Mouse (Mus musculus): ENCODE results near the gene Sufu.

Gene Sufu

DNA sequence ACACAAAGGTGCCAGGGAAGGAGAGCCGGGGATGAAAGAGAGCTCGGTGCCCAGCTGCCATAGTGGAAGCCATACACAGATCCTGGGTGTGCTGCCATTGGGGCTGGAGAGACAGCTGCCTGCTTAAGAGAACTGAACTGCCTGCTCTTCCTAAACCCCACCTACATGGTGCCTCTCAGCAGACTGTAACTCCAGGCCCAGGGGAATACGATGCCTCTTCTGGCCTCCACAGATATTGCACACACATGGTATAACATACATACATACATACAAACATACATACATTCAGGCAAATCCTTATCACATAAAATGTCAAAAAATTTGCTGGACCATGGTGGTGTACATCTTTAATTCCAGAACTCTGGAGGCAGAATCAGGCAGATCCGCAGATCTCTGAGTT, 66.8 kb downstream of the Sufu start:
- no peak for DNase-seq (ENCODE audit: low read depth, low spot score)

DNA sequence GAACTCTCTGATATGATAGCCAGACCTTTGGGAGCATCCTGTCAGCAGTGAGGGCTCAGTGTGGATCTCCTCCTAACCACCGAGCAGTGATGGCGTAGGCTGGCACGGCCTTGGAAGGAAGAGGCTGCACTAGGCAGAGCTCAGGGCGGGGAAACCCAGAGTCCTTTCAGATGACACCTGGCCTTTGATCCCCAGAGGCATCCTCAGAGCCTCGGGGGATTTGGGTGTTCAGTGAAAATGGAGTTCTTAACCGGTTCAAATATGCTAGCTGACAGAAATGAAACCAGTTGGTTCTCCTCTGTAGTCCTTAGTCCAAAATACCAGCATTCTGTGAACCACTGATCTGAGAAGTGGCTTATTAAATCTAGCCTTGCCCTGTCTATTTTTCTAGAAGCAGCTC, 69.5 kb downstream of the Sufu start:
- DNase-seq (ENCODE audit: low read depth, low spot score) = no peak

DNA sequence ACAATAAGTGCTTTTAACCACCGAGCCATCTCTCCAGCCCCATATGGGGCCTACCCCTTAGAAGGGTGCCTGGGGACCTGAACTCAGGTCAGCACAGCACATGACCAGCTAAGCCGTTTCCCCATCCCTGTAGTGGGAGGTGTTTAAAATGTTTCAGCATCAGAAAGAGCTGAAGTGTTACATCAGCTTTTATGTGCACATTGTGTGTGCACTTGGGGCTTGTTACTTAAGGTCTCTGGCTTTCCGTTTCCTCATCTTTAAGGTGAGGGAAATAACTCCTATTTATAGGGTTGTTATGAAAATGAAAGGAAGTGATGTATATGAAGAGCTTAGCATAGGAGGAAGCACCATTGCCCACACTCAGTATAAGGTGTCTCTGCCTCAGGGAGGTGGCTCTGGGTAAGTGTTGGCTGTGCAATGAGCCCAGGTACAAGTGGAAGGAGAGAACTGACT, 70.4 kb downstream of the Sufu start:
- no peak for DNase-seq (ENCODE audit: low read depth, low spot score)

DNA sequence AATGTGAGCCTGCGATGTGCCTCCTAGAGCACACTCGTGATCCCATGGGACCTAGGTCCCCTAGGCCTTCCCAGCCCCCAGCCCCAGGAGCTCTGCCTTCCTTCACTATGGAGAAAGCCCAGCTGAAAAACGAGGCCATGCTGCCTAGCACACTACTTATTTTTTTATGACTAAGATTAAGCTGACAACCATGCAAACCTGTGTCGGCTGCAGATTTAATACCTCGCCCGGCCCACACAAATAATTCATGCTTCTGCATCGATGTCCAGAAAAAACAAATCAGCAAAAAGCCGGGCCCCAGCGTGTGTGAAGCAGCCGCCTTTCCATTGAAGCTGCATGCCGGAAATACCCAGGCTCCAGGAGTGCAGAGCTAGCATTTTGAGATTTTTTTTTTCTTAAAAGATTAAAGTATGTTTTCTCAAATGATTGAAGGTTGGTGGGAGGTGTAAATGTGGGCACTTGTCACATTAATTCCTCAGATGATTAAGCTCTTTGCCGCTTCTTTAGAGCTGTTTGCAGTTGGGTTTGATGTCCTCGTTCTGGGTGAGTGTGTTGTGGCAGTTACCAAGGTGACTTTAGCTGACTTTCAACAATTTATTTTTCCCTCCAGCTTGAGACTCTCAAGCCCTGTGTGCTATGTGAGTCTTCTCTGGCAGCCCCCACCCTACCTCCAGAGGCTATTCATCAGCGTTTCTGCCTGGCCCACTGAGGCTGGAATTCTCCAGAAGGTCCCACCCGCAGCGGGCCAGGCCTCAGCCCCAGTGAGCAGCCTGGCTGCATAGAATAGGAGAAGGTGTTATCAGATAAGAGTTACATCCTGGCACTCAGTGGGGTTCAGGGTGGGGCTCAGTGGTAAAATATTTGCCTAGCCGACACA, 73.9 kb downstream of the Sufu start:
- no peak for DNase-seq (ENCODE audit: low read depth, low spot score)

DNA sequence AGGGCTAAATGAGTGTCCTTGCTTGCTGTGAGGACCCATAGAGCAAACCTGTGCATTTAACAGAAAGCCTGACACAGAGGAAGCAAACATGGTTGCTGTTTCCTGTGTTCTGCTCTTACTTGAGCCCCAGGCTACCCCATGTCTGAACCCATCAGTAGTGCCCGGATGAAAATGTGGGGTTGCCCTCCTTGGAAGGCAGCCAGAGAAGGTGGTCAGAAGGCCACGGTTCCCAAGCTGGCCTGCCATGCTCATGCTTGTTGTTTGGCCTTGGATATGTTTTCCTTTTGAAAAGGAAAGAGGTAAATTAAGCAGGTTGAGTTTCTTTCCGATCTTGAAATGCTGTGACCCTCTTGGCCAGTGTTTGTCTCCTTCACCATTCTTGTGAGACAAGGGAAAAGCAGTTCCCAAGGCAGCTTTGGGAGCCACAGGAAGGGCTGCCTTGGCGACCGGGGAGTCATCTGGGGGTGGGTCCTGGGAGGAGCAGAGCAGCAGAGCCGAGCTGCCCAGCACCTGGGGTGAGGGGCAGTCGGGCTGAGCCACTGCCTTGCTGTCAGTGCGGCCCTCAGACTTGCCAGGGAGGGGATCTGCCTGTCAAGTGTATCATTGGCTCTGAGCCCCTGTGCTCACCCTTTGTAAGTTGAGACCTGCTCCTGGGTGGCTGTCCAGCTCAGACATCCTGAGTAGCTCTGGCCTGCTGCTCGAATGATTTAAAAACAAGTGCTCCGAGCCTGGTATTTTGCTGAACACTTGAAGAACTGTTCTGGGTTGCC, 74.8 kb downstream of the Sufu start:
- no peak for DNase-seq (ENCODE audit: low read depth, low spot score)

DNA sequence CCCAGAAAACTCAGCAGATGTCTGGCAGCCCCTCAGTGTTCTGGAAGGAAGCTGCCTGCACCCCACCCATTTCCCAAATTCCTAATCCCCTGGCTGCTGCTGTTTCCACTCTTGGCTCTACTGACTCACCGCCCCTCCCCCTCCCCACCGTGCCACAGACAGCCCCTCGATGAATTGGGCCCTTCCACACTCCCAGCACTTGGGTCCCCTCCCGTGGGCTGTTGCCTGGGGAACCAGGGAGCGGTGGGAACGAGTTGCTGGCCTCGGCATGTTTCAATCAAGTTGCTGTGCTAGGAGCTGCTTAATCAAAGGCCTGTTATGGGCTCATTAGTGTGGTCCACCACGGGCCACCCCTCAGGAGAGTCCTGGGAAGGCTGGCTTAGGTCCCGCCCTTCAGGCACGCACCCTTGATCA, 80.7 kb downstream of the Sufu start:
- DNase-seq (ENCODE audit: low read depth, low spot score) = no peak

DNA sequence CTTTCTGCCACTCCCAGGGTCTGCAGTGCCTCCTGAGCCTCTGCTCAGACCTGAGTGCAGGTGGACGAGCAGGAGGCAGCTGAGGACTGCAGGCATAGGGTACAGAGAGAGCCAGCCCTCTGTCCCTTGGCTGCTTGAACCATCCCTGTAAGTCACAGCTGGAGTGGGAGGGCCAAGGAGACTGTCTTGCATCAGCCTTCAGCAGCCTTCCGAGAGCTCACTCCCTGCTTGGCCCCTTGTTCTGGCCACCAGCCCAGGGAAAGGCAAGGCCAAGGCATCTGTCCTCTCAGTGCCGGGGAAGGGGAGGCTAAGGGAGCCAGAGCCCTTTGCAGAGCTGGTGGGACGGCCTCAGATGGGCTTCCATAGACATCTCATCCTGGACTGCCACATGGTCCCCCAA, 81.5 kb downstream of the Sufu start:
- no peak for DNase-seq (ENCODE audit: low read depth, low spot score)

DNA sequence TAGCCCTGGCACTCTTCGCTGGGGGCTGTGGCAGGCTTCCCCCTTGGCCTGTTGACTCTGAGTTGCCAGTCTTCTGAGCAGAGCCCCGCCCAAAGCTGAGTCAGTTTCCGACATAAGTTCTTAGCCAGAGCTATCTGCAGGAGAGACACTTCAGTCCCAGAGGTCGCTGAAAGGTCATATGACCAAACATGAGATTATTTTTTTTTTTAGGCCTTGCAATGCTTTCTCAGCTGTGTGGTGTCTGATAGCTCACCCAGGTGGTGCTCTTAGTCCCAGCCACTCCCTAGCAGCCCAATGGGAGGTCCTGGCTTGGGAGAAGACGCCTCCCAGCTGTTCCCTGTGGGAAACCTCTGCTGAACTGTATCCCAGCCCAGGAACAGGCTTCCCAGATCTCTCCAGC, 82.1 kb downstream of the Sufu start:
- no peak for DNase-seq (ENCODE audit: low read depth, low spot score)

DNA sequence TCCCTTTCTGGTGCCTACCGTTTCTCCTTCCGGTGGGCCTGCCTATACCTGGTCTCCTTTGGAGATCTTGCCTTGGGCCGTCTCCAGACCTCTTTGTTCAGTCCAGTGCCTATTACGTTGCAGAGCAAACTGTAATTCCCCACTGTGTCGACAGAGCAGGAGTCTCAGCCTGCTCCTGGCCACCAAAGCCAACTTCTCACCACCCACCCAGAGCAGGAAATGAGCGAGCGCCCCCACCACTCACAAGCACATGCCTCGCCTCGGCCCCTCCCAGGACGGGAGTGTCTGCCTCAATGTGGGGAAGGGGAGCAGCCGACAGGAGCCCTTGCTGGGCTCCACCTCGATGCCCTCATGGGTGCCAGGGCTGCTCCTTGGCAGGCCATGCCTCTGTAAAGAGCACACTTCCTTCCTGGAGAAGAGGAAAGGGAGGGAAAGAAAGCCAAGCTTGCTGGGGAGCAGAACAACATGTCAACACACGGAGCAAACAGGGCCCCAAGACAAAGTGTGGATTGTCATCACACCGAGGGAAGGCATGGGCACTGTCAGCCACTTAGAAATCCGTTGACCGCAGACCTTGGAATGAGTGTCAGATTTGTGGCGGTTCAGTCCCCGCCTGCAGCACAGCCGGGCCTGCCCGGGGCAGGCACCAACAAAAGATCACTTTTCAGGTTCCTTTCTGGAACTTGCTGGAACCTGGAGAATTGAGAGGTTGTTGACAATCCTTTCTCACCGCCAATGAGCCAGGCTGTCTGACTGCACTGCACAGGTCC, 82.8 kb downstream of the Sufu start:
- no peak for DNase-seq (ENCODE audit: low read depth, low spot score)

DNA sequence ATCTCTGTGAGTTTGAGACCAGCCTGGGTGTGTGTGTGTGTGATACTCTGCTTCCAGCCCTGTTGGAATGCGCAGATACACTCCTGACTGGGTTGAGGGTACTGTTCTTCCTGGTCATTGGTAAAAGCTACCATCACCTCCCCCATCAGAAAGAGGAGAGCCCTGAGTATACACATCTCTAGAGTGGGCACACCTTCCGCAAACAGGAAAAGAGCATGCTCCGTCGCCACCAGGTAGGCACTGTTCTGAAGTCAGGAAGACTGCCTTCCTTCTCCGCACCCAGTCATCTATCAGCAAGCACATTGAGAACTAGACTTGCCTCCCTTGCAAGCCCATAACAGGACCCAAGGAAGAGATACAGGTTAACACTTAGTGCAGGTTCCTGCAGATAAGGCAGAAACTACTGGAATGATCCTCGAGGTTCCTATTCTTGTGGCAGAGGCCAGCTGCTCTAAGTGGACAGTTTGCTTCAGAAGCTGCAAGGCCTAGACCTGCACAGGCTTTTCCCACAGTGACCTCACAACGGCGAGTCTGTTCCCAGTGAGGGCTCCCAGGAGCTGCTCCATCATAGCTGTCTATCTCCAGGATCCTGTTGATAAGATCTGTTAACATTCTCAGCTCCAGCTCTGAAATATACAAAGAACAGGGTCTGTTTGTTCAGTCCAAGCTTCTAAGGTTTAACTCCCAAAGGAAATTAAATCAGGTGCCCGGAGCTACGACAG, 84.1 kb downstream of the Sufu start:
- DNase-seq (ENCODE audit: low read depth, low spot score) = no peak

DNA sequence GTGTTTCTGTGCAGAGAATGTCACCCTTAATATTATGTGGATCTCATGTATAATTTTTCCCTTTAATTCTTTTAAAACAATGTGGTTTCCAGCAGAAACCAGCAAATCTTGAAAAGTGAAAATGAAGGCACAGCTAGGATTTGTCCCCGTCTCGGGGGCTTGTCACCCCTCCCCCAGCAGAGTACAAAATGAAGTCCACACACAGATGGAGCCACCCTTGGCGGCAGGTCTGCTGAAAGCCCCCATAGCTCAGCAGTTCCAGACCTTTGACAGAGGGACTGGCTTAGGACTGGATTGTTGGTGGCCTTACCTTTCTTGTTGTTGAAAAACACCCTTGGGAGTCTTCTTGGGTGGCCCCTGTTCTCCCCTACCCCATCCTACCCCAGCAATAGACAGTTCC, 84.7 kb downstream of the Sufu start:
- DNase-seq (ENCODE audit: low read depth, low spot score) = no peak

DNA sequence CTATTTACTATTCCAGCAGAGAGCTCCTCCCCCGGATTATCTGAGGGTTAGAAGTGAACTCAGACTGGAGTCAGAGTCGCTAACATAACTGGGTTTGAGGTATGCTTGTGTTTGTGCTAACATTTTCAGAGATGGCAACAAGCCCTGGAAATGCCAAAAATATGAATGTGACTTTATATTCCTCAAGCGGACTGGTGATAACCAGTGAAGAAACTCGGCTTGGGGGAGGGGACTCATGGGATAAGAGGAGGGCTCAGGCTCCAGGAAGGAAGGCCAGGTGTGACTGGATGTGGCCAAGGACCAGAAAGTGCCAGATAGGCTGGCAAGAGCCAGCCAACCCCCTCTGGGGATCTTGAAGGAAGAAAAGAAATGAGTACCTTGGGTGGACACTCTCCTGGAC, 85.1 kb downstream of the Sufu start:
- no peak for DNase-seq (ENCODE audit: low read depth, low spot score)

DNA sequence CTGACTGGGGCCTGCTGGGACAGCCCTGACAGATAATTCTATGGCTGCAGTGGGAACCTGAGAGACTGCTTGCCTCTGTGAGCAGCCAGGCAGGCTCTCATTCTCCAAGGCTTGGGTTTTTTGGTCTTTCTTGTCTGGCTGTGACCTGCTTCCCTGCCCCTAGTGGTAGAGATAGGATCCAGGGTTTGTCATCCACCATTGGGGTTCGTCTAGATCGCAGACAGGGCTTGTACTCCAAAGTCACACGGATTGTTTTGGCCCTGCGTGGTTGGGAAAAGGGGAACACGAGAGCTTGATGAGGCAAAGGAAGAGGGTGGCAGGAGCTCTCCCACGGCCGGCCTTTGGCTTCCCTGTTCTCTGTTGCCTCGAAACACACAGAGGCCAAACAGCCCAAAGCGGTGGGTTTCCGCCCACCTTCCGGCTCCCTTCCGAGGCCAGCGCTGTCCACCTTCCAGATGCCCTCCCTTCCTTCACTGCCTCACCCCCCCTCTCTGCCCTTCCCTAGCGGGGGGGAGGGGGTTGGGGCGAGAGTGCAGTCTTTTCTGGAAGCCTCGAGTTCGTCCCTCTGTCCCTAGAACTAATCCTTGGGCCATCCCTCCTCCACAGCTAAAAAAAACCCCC, 86.3 kb downstream of the Sufu start:
- DNase-seq (ENCODE audit: low read depth, low spot score) = no peak

DNA sequence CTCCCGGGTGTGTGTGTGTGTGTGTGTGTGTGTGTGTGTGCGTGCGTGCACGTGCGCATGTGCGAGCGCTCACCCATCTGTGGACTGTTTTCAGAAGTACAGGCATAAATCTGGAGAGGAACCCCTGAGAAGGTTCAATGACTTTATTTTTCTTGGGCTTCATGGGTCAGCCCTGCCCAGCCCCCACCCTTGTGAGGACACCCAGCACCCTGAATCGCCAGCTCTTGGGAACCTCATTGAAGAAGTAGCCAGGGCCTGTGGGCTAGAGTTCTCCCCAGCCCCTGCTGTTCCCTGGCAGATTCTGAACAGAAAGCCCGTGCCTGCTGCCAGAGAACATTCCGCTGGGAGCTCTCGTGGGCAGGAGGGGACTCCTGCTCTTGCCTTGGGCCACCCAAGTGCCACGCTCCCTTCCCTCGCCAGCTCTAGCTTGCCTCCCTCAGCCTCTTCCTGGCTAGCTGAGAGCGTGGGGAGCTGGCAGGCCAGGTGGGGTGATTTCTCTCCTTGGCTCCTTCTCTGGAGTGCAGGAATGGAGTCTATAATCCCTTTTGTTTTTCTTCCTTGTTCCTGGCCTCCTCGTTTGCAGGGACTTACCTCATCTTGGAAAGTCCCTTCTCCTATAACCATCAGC, 87.1 kb downstream of the Sufu start:
- DNase-seq (ENCODE audit: low read depth, low spot score) = no peak

DNA sequence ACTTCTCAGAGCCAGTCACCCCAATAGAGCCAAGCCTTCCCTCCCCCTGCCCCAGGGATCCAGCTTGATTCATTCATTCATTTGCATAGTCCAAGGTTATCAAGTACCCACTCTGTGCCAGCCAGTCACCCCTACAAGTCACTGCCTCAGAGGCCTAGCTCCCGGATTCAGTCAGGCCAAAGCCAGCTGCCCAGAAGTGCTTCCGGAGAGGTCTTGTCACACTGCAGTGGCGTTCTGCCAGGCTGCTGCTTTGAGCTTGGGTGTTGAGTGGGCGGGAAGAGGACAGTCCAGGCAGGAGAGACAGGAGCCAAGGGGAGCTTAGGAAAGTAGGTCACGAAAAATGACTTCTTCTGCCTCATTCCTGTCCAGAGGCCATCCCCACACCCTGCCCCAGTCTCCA, 87.8 kb downstream of the Sufu start:
- no peak for DNase-seq (ENCODE audit: low read depth, low spot score)

DNA sequence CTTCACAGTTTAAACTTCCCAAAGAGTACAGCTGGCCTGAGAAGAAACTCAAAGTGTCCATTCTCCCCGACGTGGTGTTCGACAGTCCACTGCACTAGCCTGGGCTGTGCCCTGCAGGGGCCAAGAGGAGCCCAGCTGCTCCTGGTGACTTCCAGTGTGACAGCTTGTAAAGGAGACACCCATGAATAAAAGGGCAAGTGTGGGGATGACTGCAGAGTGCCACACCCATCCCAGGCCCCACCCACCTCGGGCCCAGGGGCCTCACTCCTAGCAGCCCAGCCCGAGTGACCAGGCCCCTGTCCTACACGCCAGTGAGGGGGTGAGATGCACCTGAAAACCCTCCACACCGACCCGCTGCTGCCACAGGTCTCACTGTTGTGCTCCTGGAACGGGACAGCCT, 89.2 kb downstream of the Sufu start:
- DNase-seq (ENCODE audit: low read depth, low spot score) = no peak

DNA sequence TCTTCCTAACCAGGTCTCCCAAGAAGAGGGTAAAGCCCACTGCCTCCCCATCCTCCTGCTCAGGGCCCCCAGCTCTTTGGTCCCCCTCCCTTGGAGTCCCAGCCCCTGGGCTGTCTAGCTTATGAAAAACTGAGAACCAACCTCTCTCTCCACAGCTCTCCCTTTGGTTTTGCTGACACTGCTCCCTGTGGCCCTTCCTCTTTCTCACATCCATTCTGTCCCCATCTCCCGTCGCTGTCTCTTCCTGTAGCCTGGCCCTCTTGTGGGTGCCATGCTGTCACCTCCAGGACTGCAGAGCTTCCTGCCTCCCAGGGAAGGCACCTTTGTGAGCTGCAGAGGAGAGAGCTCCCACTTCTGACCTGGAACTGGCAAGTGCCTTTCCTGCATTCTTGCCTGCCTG, 90.0 kb downstream of the Sufu start:
- DNase-seq (ENCODE audit: low read depth, low spot score) = no peak

DNA sequence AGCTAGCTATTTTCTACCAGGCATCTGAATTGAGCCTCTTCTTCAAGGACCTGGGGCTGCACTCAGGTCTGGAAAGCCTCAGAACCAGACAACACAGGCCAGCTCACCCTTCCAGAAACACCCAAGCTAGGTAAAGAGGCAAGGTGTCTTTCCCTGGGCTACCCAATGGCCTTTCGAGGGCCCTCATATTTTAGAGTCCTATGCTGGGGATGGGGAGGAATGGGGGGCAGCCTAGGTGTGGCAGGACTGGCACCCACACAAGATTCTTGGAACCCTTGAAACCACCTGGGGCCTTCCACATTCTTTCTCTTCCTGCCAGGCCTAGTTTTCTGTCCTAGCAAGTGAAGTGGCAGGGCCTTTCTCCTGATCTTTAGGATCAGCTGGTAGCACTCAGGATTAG, 92.8 kb downstream of the Sufu start:
- no peak for DNase-seq (ENCODE audit: low read depth, low spot score)

DNA sequence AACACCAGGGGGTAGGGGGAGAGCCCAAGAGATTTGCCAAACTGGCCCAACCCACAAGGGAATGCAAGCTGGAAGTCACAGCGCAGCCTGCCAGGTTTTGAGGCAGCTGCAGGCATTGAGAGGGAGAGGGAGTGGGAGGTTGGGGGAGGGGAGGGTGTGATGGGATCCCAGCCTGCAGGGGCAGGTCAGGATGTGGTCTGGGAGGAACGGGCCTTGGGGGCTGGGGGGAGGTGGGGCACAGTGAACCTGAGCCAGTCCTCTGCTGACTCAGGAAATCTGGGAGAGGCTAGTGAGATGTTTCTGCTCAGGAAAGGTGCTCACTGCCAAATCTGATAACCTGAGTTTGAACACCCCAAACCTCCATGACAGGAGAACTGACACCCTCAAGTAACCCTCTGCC, 93.9 kb downstream of the Sufu start:
- DNase-seq (ENCODE audit: low read depth, low spot score) = no peak

DNA sequence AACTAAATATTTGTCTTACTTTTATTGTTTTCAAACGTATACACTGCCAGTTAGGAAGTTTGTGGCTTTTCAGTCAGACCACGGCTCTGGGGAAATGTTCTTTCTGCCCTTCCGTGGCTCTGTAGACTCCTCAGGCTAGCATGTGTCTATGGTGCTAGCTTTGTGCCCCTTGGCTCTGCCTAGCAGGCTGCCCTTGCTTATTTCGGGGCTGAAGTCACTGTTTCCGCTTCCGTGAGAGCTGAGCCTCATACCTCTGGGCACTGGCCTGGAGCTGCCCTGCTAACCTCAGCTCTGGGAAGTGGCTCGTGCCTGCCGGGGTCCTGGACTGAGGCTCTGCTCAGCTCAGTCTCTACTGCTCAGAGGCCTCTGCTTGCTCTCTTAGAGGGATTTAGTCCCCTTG, 98.4 kb downstream of the Sufu start:
- DNase-seq (ENCODE audit: low read depth, low spot score) = no peak

DNA sequence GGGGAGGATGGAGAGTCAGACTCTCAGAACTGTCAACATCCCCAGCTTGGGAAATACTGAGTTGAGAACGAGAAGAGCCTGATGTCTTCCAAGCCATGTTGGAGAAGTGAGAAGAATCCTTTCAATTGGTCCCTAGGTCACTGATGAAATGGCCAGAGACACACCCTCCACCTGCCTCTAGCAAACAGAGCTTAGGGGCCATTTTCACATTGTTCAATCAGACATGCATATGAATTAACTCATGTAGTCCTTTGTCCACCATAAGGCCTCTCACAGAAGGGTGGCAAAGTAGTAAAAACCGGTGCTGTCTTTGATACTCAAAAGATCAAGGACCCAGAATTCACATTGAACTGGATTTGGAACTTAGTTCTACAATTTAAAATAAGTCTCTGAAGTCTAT, 100.5 kb downstream of the Sufu start:
- DNase-seq (ENCODE audit: low read depth, low spot score) = no peak

Data from brain, embryonic 18.5 days (tissue).